Mouse (Mus musculus) ES-Bruce4 (cell line): ENCODE measurements at regions not wholly inside any gene's neighbourhood (a gene's known extent, or its start where the extent isn't known, plus 50 kb on each side); places are given as distances from the start of the nearest gene placed in this dataset.

Source experiments
- CTCF ChIP-seq: IDR thresholded peaks from one replicate; pipeline ENCODE4 v1.8.1; 2011; ENCODE audit warnings: low read depth, low read length
- POLR2A ChIP-seq: IDR thresholded peaks from one replicate; pipeline ENCODE4 v1.8.1; 2011; ENCODE audit warnings: low read length; ENCODE audit not compliant: insufficient read depth

DNA sequence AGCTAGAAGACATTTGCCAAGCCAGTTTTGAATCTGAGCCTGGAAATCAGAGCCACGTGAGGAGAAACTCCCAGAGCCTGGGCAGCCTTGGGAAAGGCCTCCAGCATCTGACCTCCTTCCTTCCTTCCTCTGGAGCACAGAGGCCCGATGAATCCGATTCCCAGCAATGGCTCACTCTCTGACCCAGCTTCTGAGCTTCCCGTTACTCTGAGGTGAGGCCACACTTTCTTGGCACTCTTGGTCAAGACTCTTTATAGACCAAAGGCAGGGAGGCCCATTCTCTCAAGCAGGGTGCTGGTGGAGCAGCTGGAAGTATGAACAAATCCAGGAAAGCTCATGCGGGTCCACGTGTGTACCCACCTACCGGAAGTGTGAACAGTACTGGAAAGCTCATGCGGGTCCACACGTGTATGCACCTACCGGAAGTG, 71.6 kb upstream of the Galnt15 start:
- TF ChIP-seq POLR2A: no peak
- TF ChIP-seq CTCF: no peak
